In the genomic region with DNA sequence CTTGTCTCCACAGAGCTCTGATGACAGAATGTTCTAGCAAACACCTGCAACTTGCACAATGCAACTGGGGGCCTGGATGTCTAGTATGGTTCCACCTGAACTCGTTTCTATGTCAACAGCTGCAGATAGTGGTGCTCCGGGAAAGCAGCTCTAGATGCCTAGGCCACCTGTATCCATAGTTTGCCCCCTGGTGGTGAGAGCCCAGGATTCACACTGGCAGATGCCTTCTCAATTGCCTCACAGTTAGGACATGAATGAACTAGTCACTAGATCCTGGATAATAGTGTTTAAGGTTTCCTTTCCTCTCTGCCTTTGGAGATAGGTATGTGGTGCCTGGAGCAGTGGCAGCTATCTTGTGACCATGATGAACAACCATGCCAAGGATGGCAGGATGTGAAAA, we compare ENCODE assay signal across 7 mouse cellular contexts.
DNase-seq lines count a peak whose midpoint lies in the region; ATAC-seq lines count a peak whose summit lies in the region.

No protein-coding gene starts in this region.

- no peak overlapping the region for H3K9ac ChIP-seq in forebrain, embryonic 16.5 days (replicated peaks; ENCODE audit: low read depth, low read length)
- no peak overlapping the region for H3K9ac ChIP-seq in hindbrain, embryonic 16.5 days (ENCODE audit: low read depth, low read length)

- H3K27me3 ChIP-seq in forebrain, embryonic 16.5 days (replicated peaks; ENCODE audit: control insufficient read depth, insufficient read depth, low read length), result no peaks in the 10 kb centered on the region
- H3K27me3 ChIP-seq in hindbrain, embryonic 16.5 days (replicated peaks; ENCODE audit: control insufficient read depth, insufficient read depth, low read length), result no peaks in the 10 kb centered on the region

- H3K4me1 ChIP-seq in forebrain, embryonic 16.5 days (replicated peaks; ENCODE audit: control insufficient read depth, insufficient read depth, low read length), result no peaks in the 10 kb centered on the region
- no peaks in the 10 kb centered on the region for H3K4me1 ChIP-seq in hindbrain, embryonic 16.5 days (ENCODE audit: control insufficient read depth, insufficient read depth, low read depth, low read length)

- no peak overlapping the region for H3K4me2 ChIP-seq in forebrain, embryonic 16.5 days (ENCODE audit: low read length)
- no peak overlapping the region for H3K4me2 ChIP-seq in hindbrain, embryonic 16.5 days (ENCODE audit: low read length)

- H3K9me3 ChIP-seq in forebrain, embryonic 16.5 days (ENCODE audit: control insufficient read depth, low read length), result no peaks in the 10 kb centered on the region
- H3K9me3 ChIP-seq in hindbrain, embryonic 16.5 days (ENCODE audit: control insufficient read depth, low read length), result no peaks in the 10 kb centered on the region

- peak; percentile 62 for ATAC-seq in forebrain, embryonic 16.5 days
- peak; percentile 61; the same call in 1 of the 2 replicates for ATAC-seq in hindbrain, embryonic 16.5 days
- ATAC-seq in megakaryocyte-erythroid progenitor cell, adult 5-6 weeks (replicated peaks; ENCODE audit: low FRiP score, low TSS enrichment, poor library complexity, severe bottlenecking), result peak; percentile 83

- no peak overlapping the region for H3K4me3 ChIP-seq in forebrain, embryonic 16.5 days (replicated peaks; ENCODE audit: low read length)
- H3K4me3 ChIP-seq in hindbrain, embryonic 16.5 days (ENCODE audit: low read length), result no peak overlapping the region

- 23% methylated on average over 2 of the region's 2 CpGs for WGBS in forebrain, embryonic 16.5 days
- WGBS in hindbrain, embryonic 16.5 days, result 11% methylated on average over 2 of the region's 2 CpGs

- H3K36me3 ChIP-seq in forebrain, embryonic 16.5 days (ENCODE audit: control insufficient read depth, insufficient read depth), result no peaks in the 10 kb centered on the region
- H3K36me3 ChIP-seq in hindbrain, embryonic 16.5 days (ENCODE audit: control insufficient read depth, insufficient read depth, low read length), result no peaks in the 10 kb centered on the region

- no peak overlapping the region for H3K27ac ChIP-seq in forebrain, embryonic 16.5 days (ENCODE audit: low read length)
- H3K27ac ChIP-seq in hindbrain, embryonic 16.5 days (ENCODE audit: low read depth, low read length), result no peak overlapping the region

- peak; percentile 69 for DNase-seq in R1 (ENCODE audit: low read depth, low spot score)
- peak; percentile 76 for DNase-seq in cerebellum, adult 11-12 months
- DNase-seq in left cerebral cortex, adult 11 months (ENCODE audit: low spot score), result peak; percentile 69
- DNase-seq in spleen, postnatal 14 days (ENCODE audit: low spot score in 2 of 2), result peak; percentile 26 to 62
